Mouse (Mus musculus) layer of hippocampus, adult 9-10 months (tissue): ENCODE data around the gene Elac2.

Experiments used
- DNase-seq: peaks from one replicate; pipeline ENCODE4 v3.0.0; 2022; ENCODE audit warnings: low spot score

Gene Elac2

GRCm38 (mm10) chr11:64978720-64979488 is at the start of gene Elac2:
Elac2 (plus strand) TSS chr11:64979038.
- peak; percentile 99 for DNase-seq

GRCm38 (mm10) chr11:64929130-64929529 is 49.7 kb upstream of the Elac2 start:
- DNase-seq, result no peak

GRCm38 (mm10) chr11:64931060-64931770 is 47.6 kb upstream of the Elac2 start:
- DNase-seq, result no peak

GRCm38 (mm10) chr11:64937226-64937625 is 41.6 kb upstream of the Elac2 start:
- DNase-seq, result no peak

- DNase-seq, result no peak
These were observed 37.6 kb upstream of the Elac2 start for GRCm38 (mm10) chr11:64941193-64941592.

GRCm38 (mm10) chr11:64949782-64950181 is 29.1 kb upstream of the Elac2 start:
- no peak for DNase-seq

GRCm38 (mm10) chr11:64956962-64957729 is 21.7 kb upstream of the Elac2 start:
- DNase-seq, result no peak

- no peak for DNase-seq
These were observed 16.2 kb upstream of the Elac2 start for GRCm38 (mm10) chr11:64962629-64963028.

DNA sequence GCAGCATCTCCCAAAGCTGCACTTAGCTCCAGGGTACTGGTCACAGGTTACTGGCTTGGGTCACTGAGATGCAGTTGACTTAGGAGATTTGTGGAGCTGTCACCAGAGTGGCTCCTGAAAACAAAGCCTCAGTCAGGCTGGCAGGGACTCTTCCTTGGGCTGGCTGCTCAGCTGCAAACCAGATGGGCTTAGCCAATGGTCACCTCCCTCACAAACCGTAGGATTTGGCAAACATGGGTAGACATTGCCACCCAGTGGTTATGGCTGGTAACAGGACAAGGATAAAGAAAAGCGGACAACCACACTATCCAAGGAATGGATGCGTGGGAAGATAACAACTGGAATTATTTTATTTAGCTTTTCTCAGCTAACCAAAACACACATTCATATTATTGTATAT is 10.3 kb upstream of the Elac2 start:
- peak; percentile 57 for DNase-seq

GRCm38 (mm10) chr11:64968939-64969342 is 9.9 kb upstream of the Elac2 start:
- DNase-seq, result no peak

- DNase-seq, result no peak
These were observed 7.3 kb upstream of the Elac2 start for GRCm38 (mm10) chr11:64971471-64971988.

GRCm38 (mm10) chr11:64972418-64972817 is 6.4 kb upstream of the Elac2 start:
- DNase-seq, result no peak

DNA sequence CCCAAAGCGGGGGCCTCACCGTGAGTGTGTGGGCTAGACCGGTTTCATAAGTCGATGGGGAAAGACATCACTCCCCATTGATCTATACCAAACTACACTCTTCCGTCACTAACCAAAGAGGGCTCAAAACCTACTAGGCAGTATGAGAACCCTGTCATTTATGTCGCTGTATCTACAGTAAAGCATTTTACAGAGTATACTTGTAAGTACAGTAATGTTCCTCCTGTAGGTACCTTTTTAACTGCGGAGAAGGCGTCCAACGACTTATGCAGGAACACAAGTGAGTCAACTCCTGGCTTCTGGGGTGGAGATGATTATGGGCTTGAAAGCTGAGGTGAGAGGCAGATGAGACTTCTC is 629 bp downstream of the Elac2 start:
- no peak for DNase-seq

DNA sequence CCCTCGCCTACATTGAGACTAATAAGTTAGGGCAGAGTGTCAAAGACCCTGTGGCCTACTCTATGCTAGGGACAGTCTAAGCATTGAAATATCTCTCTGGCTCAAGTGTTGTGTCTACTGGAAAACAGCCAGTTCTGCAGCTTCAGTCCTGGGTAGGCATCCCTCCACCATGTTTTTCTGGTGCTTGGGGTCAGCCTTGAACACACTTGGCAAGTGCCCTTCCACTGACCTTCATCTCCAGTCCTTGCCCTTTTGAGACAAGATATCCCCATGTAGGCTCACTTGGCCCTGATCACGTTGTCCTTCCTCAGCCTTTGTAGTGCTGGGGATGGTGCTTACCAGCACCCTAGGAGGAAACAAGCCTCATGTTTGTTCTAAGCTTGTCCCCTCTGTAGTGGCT is 9.7 kb downstream of the Elac2 start:
- DNase-seq, result no peak

- no peak for DNase-seq
These were observed 19.6 kb downstream of the Elac2 start for GRCm38 (mm10) chr11:64998439-64998838.

DNA sequence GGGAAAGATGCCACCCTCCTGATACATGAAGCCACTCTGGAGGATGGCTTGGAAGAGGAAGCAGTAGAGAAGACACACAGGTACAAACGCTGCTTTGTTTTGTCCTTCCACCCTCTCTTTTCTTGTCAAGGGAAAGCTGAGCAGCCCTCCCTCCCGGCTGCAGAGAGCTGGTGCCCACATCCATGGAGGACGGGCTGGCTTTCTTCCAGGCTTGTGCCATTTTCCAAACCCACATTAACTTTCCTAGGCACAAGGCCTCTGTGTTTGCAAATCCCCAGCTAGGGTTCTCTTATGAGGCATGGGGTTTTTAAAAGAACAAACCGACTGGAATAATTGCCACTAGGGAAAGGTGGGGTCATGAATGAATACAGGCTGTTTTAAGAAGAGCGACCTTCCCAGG is 20.8 kb downstream of the Elac2 start:
- DNase-seq, result no peak

- no peak for DNase-seq
These were observed 22.9 kb downstream of the Elac2 start for GRCm38 (mm10) chr11:65001729-65002128.

- DNase-seq, result no peak
These were observed 24.8 kb downstream of the Elac2 start for GRCm38 (mm10) chr11:65003611-65004010.

- DNase-seq, result no peak
These were observed 26.0 kb downstream of the Elac2 start for GRCm38 (mm10) chr11:65004836-65005235.

DNA sequence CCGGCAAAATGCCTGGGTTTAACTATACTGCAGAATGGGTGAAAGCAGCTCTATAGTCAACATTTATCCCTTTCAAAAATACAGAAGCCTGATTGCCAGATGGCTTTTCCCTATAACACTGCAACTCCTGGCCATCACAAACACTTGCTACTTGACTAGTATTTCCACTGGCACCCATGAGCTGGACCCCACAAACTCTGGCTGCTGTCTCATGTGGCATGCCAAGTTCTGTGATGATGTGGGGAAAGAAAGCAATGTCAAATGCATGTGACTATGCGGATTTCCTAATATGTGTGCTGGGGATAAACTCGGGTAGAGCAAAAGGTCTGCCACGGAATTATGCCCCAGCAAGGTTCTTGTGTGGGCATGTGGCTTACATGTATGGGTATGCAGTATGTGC is 27.2 kb downstream of the Elac2 start:
- no peak for DNase-seq

- DNase-seq, result no peak
These were observed 35.1 kb downstream of the Elac2 start for GRCm38 (mm10) chr11:65013906-65014305.

- DNase-seq, result no peak
These were observed 37.9 kb downstream of the Elac2 start for GRCm38 (mm10) chr11:65016754-65017153.

- DNase-seq, result no peak
These were observed 41.9 kb downstream of the Elac2 start for GRCm38 (mm10) chr11:65020744-65021143.
